Mouse (Mus musculus): Measurements from ENCODE around the gene Fhl3. TPM values are rescaled to one million over a fixed set of nuclear protein-coding genes. Genes with fewer than 3 reads are reported as not detected.

Fhl3 gene
- 1 to 10 TPM; 4.3 to 5.0 TPM for total RNA-seq (2021)
- long read RNA-seq, partial matches to known transcripts, result 0 of 1 reads
- long read RNA-seq, other reads (novel, unspliced or antisense), result 1 of 1 reads

DNA sequence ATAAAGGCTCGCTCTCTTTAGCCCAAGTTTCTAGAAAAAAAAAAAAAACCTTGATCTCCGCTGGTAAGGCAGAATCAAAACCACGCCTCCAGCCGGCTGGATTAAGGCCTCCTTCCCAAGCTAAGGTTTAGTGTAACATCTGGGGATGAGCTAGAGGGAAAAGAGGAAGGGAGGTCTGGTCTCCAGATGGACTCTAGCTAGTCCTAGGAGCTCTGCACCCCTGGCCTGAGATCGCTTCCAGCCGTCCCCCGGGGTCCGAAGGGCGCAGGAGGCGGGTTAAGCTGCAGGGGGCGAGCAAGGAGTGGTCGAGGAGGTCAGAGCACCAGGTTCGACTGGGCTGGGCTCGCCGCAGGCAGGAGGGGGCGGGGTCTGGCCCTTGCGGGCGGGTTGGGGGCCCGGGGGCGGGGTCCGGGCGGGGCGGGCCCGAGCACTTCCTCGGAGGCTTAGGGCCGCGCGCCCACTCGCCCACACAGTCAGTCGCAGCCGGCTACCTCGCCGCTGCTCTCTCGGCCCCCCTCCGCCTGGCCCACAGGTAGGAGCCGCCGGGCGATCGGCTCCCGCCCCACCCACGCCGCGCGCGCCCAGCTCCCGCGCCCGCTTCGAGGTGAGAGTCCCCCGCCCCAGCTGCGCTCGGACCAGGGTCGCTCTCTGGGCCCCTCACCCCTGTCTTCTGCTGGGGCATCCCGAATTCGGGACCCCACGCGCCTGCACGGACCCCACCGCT is at the start of gene Fhl3:
Gene Fhl3 (plus strand): TSS at position 454 of the 724 bp plus-strand sequence.
- no peak for DNase-seq (ENCODE audit: low spot score in 2 of 2)

DNA sequence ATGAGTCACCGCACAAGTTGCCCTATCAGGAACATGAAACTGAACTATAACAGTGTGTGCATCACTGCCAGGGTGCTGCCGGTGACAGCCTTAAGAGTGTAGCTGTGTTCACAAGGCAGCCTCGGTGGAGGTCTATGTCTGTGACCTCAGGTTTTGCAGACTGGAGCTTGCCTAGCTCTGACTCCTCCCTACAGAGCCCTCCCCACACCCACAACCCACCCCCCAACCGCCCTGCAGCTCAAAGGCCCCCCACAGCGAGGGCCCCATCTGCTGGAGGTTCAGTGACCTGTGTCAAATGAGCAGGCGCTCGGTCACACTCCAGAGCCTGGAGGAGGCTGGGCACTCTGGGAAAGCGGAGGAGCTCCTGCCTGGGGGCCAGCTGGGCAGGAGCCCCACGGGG is 47.6 kb upstream of the Fhl3 start:
- DNase-seq (ENCODE audit: low spot score in 2 of 2), result no peak

- no peak for DNase-seq (ENCODE audit: low spot score in 2 of 2)
These were observed 44.0 kb upstream of the Fhl3 start, which contains the start of gene Pou3f1 for GRCm38 (mm10) chr4:124656518-124656853. Gene Pou3f1, plus strand, starts transcription at chr4:124656807.

DNA sequence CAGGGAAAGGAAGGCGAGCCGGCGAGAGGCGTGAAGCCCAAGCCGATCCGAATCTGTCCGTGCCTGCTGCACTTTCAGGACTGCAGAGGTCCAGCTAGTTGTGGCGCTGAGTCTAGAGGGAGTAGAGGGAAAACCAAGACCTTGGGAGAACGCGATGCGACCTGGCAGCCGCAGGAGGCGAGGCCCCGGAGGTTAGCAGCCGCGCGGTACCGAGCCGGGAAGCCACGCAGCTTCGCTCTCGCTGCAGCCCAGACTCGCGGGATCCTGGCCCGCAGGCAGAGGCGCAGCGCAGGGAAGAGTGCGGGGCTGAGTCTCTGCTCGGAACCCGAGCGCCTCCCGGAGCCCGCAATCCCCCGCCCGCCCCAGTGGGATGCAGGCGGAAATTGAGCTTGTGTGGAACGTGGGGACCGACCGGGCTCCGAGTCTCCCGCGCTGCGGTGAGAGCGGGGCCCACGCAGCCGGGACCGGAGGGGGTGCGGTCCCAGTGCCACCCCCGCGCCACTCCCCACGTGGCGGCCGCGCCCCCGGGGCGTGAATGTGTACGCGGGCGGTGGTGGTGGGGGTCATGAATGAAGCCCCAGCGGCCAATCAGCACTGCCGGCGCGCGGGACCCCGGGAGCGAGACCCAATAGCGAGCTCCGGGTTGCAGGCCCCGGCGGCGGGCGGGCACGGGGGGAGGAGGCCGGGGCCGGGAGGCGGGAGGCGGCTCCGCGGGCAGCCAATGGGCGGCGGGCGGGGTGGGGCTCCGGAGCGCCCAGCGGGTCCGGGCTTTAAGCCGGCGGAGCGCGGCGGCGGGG is 43.4 kb upstream of the Fhl3 start:
- DNase-seq (ENCODE audit: low spot score in 2 of 2), result peak; percentile 79 to 88

GRCm38 (mm10) chr4:124657781-124658180 is 42.7 kb upstream of the Fhl3 start:
- peak in 1 of 2 experiments; percentile 51 for DNase-seq (ENCODE audit: low spot score in 2 of 2)

DNA sequence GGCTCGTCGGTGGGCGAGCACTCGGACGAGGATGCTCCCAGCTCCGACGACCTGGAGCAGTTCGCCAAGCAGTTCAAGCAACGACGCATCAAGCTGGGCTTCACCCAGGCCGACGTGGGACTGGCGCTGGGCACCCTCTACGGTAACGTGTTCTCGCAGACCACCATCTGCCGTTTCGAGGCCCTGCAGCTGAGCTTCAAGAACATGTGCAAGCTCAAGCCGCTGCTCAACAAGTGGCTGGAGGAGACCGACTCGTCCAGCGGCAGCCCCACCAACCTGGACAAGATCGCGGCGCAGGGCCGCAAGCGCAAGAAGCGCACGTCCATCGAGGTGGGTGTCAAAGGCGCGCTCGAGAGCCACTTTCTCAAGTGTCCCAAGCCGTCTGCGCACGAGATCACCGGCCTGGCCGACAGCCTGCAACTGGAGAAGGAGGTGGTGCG is 42.1 kb upstream of the Fhl3 start:
- DNase-seq (ENCODE audit: low spot score in 2 of 2), result no peak

- DNase-seq (ENCODE audit: low spot score in 2 of 2), result no peak
These were observed 41.0 kb upstream of the Fhl3 start for GRCm38 (mm10) chr4:124659251-124660217.

DNA sequence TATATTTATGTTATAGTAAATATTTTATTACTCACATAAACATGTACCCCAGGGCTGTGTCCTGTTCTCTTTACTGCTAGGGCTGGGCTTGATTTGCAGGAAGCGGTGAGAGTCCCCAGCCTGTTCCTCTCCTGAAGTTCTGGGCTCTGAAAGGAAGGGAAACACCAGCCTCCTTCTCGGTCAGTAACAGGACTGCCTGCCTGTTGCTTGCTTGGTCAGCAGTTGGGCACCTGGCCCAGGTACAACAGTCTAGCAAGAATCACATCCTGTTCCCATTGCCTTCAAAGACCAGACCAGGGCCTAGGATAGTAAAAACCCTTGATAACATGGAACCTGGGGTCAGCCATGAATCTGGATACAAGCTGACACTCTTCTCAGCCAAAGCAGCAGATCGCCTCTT is 39.9 kb upstream of the Fhl3 start:
- DNase-seq (ENCODE audit: low spot score in 2 of 2), result no peak

DNA sequence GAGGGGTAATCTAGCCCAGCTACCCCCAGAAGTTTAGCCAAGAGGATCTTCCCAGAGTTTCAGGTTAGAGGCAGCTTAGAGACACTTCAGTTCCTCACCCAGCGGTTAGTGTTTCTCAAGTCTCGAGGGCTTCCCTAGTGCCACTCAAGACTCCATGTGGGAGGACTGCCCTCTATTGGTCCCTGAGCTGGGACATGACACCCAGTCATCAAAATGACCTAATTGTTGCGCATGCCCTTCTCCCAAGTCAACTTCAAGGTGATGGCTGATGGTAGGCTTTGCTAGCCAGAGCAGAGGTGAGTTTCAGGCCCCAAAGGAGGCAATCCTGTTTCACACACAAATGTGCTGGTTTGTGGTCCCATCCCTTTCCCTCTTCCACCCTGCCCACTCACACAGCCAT is 37.5 kb upstream of the Fhl3 start:
- DNase-seq (ENCODE audit: low spot score in 2 of 2), result no peak

GRCm38 (mm10) chr4:124664185-124664584 is 36.3 kb upstream of the Fhl3 start:
- DNase-seq (ENCODE audit: low spot score in 2 of 2), result no peak

- DNase-seq (ENCODE audit: low spot score in 2 of 2), result no peak
These were observed 35.9 kb upstream of the Fhl3 start for GRCm38 (mm10) chr4:124664604-124665003.

DNA sequence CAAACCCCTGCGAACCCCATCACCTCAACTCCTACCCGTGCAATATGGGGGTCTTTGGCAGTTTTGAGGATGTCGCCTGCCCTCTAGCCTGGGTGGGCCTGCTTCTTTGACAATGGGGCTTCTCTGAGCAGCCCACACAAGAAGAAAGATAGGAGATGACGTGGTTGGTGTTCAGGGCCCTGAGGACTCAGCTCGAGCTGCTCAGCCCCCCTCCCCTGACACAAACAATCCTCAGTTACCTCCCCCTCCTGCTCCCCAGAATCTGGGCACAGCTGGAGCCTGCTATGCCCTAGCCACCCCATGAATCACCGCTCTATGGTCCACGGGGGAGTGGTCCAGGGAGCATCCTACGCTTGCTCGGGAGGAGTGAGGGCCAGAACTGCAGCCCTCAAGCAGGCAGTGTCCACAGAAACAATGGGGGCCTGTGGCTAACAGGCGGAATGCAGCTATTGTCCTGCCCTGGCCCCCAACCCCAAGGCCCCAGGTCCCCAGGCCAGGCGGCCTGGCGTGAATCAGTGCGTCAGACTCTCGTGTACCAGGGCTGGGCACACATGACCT is 32.9 kb upstream of the Fhl3 start:
- no peak for DNase-seq (ENCODE audit: low spot score in 2 of 2)

GRCm38 (mm10) chr4:124668078-124668477 is 32.4 kb upstream of the Fhl3 start:
- DNase-seq (ENCODE audit: low spot score in 2 of 2), result no peak

DNA sequence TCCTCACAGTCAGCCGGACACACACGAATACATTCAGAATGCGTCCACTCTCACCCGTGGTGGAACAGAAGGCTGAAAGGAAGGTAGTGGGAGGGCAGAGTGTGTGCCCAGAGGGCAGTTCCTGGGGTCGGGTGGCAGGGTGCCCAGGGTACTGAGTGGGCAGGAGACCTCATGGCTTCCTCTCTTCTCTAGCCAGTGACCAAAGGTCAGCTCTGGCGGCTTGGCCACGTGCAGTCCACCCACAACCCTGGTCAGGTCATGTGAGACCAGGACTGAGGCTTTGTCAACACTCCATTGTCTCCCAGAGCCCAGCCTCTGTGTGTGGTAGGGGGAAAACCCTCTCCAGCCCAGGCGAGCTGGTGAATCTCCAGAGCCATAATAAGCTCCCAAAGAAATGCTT is 30.3 kb upstream of the Fhl3 start:
- DNase-seq (ENCODE audit: low spot score in 2 of 2), result no peak

DNA sequence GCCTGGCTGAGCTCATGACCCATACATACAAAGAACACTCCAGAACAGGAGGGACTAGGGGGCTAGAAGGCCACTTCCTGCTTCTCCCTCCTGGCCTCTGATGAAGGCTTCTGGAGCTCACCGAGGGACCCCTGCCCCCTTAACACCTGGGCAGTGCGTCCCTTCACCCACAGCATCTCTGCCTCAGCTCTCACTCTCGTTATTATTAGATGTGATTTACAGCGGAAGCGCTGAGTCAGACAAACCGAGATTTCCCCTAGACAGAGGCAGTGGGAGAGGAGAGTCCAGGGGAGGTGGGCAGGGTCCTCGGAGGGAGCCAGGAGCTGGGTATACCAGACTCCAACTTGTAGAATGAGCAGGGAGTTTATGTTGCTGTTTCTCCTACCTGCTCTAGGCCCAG is 28.9 kb upstream of the Fhl3 start:
- DNase-seq (ENCODE audit: low spot score in 2 of 2), result no peak

GRCm38 (mm10) chr4:124672347-124673320 is 27.9 kb upstream of the Fhl3 start:
- peak; percentile 66 to 76 for DNase-seq (ENCODE audit: low spot score in 2 of 2)

DNA sequence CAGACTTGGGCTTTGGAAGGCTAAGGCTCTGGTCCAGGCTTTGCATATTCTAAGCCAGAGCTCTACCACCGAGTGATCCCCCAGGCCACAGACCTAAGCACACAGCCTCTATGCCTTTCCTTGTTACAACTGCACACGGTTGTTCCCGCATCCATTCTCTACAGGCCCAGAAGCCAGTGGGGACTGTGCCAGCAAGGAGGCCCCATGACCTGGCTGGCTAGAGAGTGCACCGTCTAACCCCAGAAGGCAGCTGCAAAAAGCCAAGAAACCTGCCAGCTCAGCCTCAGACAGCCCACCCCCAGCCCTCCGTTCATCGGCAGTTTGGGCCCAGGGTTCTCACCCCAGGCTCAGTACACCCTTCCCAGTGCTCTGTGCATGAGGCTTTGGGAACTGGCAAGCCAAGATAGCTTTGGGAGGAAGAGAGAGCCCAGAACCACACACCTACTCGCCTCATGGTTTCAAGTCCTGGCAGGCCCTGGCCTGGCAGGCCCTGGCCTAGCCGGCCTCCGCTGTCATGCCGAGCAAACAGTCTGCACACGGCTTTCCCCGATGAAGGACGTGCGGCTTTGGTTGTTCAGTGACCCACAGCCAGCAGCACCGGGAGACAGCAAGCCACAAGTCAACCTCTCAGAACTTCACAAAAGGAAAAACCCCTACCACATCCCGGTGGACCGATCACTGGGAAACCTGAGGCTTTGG is 26.0 kb upstream of the Fhl3 start:
- no peak for DNase-seq (ENCODE audit: low spot score in 2 of 2)

DNA sequence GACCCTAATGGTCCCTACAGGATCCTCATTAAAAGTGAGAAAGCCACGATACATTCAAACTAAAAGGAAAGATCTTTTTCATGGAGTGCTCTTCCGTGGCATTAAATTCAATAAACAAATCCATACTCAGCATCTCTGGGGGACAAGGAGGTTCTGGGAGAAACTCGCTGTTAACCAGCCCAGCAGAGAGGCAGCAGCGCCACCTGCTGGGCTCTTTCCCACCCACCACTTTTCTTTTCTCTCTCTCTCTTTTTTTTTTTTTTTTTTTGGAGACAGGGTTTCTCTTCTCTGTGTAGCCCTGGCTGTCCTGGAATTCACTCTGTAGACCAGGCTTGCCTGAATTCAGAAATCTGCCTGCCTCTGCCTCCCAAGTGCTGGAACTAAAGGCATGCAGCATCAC is 25.5 kb upstream of the Fhl3 start:
- peak; percentile 71 to 81 for DNase-seq (ENCODE audit: low spot score in 2 of 2)

GRCm38 (mm10) chr4:124675958-124676357 is 24.5 kb upstream of the Fhl3 start:
- DNase-seq (ENCODE audit: low spot score in 2 of 2), result no peak

Data from layer of hippocampus, postnatal 10 days (tissue).